Mouse (Mus musculus) small intestine, adult 2 months (tissue): Measurements from ENCODE around the gene Gm21310. TPM values are rescaled to one million over a fixed set of nuclear protein-coding genes. Genes with fewer than 3 reads are reported as not detected.
"Not testable (repeated sequence)": the region's sequence is repeated elsewhere in the genome, so short reads cannot be mapped to it uniquely, and the experiment has no call there.

ENCODE experiments used
- H3K27ac ChIP-seq: fragments of 200-500 bp; 2 replicates; pipeline ENCODE4 v1.5.1; 2012; ENCODE audit warnings: low read depth, low read length, control low read depth, inconsistent platforms; ENCODE audit not compliant: insufficient read depth
- H3K27me3 ChIP-seq: fragments of 200-500 bp; 2 replicates; pipeline ENCODE4 v1.6.1; 2012; ENCODE audit warnings: mild to moderate bottlenecking, moderate library complexity, low read length, inconsistent platforms; ENCODE audit not compliant: control insufficient read depth, insufficient read depth
- H3K36me3 ChIP-seq: fragments of 200-500 bp; 2 replicates; pipeline ENCODE4 v1.6.1; 2012; ENCODE audit warnings: mild to moderate bottlenecking, low read length, control low read depth, inconsistent platforms; ENCODE audit not compliant: control insufficient read depth, insufficient read depth
- H3K4me1 ChIP-seq: fragments of 200-500 bp; 2 replicates; pipeline ENCODE4 v1.6.1; 2012; ENCODE audit warnings: low read length, inconsistent platforms, mixed read lengths; ENCODE audit not compliant: control insufficient read depth, insufficient read depth, insufficient read length
- H3K4me3 ChIP-seq: fragments of 200-500 bp; 2 replicates; pipeline ENCODE4 v1.5.1; 2012; ENCODE audit warnings: low read depth, mild to moderate bottlenecking, control low read depth, inconsistent platforms, low read length, moderate library complexity
- polyA plus RNA-seq: library from polyadenylated mRNA; depleted of rRNA; stranded (reverse); fragments of >200 nt; gene quantifications from 2 replicates; pipeline ENCODE4 v1.2.3, GENCODE M21; 2012; rRNA removed

Gm21310 gene
- not detected in 2 replicates for polyA plus RNA-seq

DNA sequence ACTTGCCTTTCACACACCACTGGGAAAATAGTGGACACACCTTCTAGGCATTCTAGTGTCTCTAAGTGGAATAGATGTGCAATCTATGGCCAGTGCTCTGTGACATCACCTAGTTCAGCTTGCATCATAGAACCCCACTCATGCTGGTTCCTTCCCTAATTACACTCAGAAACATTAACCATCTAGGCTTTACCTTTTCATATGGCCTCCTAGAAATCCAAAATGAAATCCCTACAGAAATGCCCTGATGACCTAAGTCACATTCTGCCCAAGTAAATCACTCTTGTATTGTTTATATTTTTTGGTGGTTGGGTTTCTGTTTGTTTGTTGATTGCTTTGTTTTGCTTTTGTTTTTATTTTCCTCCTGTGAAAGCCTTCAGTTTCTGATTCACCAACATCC, at the start of gene Gm21310:
TSS of gene Gm21310 (minus strand) at position 101 of the 400 bp plus-strand sequence.
- not testable (repeated sequence) for H3K27me3 ChIP-seq, H3K27ac ChIP-seq, H3K36me3 ChIP-seq, H3K4me3 ChIP-seq, H3K4me1 ChIP-seq

Other genes with a start within 250 kb of the Gm21310 start
- gene Gm20834, start 177.4 kb upstream of the Gm21310 start, polyA plus RNA-seq, result not detected in 2 replicates